Mouse (Mus musculus) macrophage (primary cell): ENCODE results near the gene Nosip. TPM values are rescaled to one million over a fixed set of nuclear protein-coding genes. Genes with fewer than 3 reads are reported as not detected.

Experiments
- H3K27ac ChIP-seq: fragments of 350-480 bp; formaldehyde crosslinking; 2 replicates; pipeline ENCODE4 v1.9.0; 2021
- H3K36me3 ChIP-seq: fragments of 350-480 bp; formaldehyde crosslinking; 2 replicates; pipeline ENCODE4 v1.9.0; 2021; ENCODE audit errors: inconsistent target
- H3K4me3 ChIP-seq: fragments of 350-480 bp; formaldehyde crosslinking; 2 replicates; pipeline ENCODE4 v1.9.0; 2021; ENCODE audit errors: inconsistent target
- H3K79me2 ChIP-seq: fragments of 350-480 bp; formaldehyde crosslinking; 2 replicates; pipeline ENCODE4 v1.9.0; 2021; ENCODE audit errors: inconsistent target
- WGBS: methylation state at CpG from one replicate; pipeline ENCODE4 v1.1.7; 2026; ENCODE audit warnings: inconsistent platforms; ENCODE audit not compliant: missing documents; 5-methylcytosine and 5-hydroxymethylcytosine counted together
- polyA plus RNA-seq: library from polyadenylated mRNA; stranded (reverse); fragments of 250-400 nt; gene quantifications from 3 replicates; pipeline ENCODE4 v1.2.4, GENCODE M21; 2018; ENCODE audit warnings: inconsistent platforms

Nosip gene
- polyA plus RNA-seq, 1 experiment from 2014 or later, result 40.1 TPM

GRCm38 (mm10) chr7:45047491-45047890 is 14.7 kb upstream of the Nosip start:
- Histone ChIP-seq H3K79me2 (peaks cover 84% of the 10 kb centered on the region), H3K27ac (no peak overlapping the region), H3K4me3 (no peak overlapping the region), H3K36me3 (peaks cover 35% of the 10 kb centered on the region)
- WGBS, result over 99% methylated on average over 14 of the region's 14 CpGs

- WGBS, result 93% methylated on average over 25 of the region's 38 CpGs
- Histone ChIP-seq H3K4me3 (no peak overlapping the region), H3K36me3 (peaks cover 27% of the 10 kb centered on the region), H3K79me2 (peaks cover 81% of the 10 kb centered on the region), H3K27ac (no peak overlapping the region)
Measured at GRCm38 (mm10) chr7:45048001-45048890, 14.0 kb upstream of the Nosip start.

GRCm38 (mm10) chr7:45048923-45049657 is 13.1 kb upstream of the Nosip start:
- peaks cover 21% of the 10 kb centered on the region for H3K36me3 ChIP-seq
- H3K27ac ChIP-seq, result no peak overlapping the region
- H3K79me2 ChIP-seq, result peaks cover 74% of the 10 kb centered on the region
- 96% methylated on average over 21 of the region's 23 CpGs for WGBS
- no peak overlapping the region for H3K4me3 ChIP-seq

- 74% methylated on average over 16 of the region's 16 CpGs for WGBS
- Histone ChIP-seq H3K27ac (no peak overlapping the region), H3K79me2 (peaks cover 64% of the 10 kb centered on the region), H3K4me3 (no peak overlapping the region), H3K36me3 (peaks cover 7% of the 10 kb centered on the region; the same call in 1 of the 2 replicates)
Measured at GRCm38 (mm10) chr7:45050945-45051600, 11.2 kb upstream of the Nosip start.

GRCm38 (mm10) chr7:45051601-45051974 is 10.6 kb upstream of the Nosip start:
- Histone ChIP-seq H3K4me3 (peak overlapping the region; percentile 88), H3K79me2 (peaks cover 59% of the 10 kb centered on the region), H3K27ac (no peak overlapping the region), H3K36me3 (peaks cover 7% of the 10 kb centered on the region; the same call in 1 of the 2 replicates)
- WGBS, result 42% methylated on average over 13 of the region's 13 CpGs

- Histone ChIP-seq H3K79me2 (peaks cover 53% of the 10 kb centered on the region), H3K4me3 (peak overlapping the region; percentile 88), H3K27ac (peak overlapping the region; percentile 78), H3K36me3 (peaks cover 7% of the 10 kb centered on the region; the same call in 1 of the 2 replicates)
- 2% methylated on average over 28 of the region's 38 CpGs for WGBS
Measured at GRCm38 (mm10) chr7:45052181-45052861, 9.9 kb upstream of the Nosip start.

- Histone ChIP-seq H3K79me2 (peaks cover 50% of the 10 kb centered on the region), H3K27ac (peak within 1 kb of the TSS; percentile 93), H3K36me3 (peaks cover 7% of the 10 kb centered on the region; the same call in 1 of the 2 replicates), H3K4me3 (peak within 1 kb of the TSS; percentile 88)
- no CpG with 5 or more reads among the region's 18 CpGs for WGBS
Measured at GRCm38 (mm10) chr7:45052862-45053116, 9.4 kb upstream of the Nosip start, which contains the start of gene Prr12. Prr12 (minus strand) TSS chr7:45052881.

- peak overlapping the region; percentile 93 for H3K27ac ChIP-seq
Measured at GRCm38 (mm10) chr7:45053117-45053930, 8.9 kb upstream of the Nosip start.

GRCm38 (mm10) chr7:45053931-45054510 is 8.2 kb upstream of the Nosip start:
- Histone ChIP-seq H3K36me3 (peaks cover 7% of the 10 kb centered on the region; the same call in 1 of the 2 replicates), H3K4me3 (peak overlapping the region; percentile 39), H3K27ac (peak overlapping the region; percentile 93), H3K79me2 (peaks cover 39% of the 10 kb centered on the region)
- WGBS, result 1% methylated on average over 21 of the region's 33 CpGs

More at GRCm38 (mm10) chr7:45053117-45053930, 8.9 kb upstream of the Nosip start:
- under 1% methylated on average over 31 of the region's 59 CpGs for WGBS
- Histone ChIP-seq H3K36me3 (peaks cover 7% of the 10 kb centered on the region; the same call in 1 of the 2 replicates), H3K79me2 (peaks cover 46% of the 10 kb centered on the region), H3K4me3 (peak overlapping the region; percentile 88)

GRCm38 (mm10) chr7:45056329-45056971 is 5.8 kb upstream of the Nosip start:
- WGBS, result 92% methylated on average over 12 of the region's 14 CpGs
- Histone ChIP-seq H3K79me2 (peaks cover 15% of the 10 kb centered on the region), H3K27ac (no peak overlapping the region), H3K36me3 (no peaks in the 10 kb centered on the region), H3K4me3 (no peak overlapping the region)

- Histone ChIP-seq H3K79me2 (peaks cover 9% of the 10 kb centered on the region), H3K4me3 (no peak overlapping the region), H3K27ac (no peak overlapping the region), H3K36me3 (no peaks in the 10 kb centered on the region)
Measured at GRCm38 (mm10) chr7:45056972-45057348, 5.3 kb upstream of the Nosip start.

GRCm38 (mm10) chr7:45058607-45059571 is 3.3 kb upstream of the Nosip start:
- peaks cover 14% of the 10 kb centered on the region for H3K79me2 ChIP-seq
- H3K4me3 ChIP-seq, result no peak overlapping the region
- 95% methylated on average over 9 of the region's 10 CpGs for WGBS
- no peaks in the 10 kb centered on the region for H3K36me3 ChIP-seq
- no peak overlapping the region for H3K27ac ChIP-seq
